Mouse (Mus musculus) left cerebral cortex, postnatal 4 days (tissue): ENCODE data around the gene Dpysl4. TPM values are rescaled to one million over a fixed set of nuclear protein-coding genes. Genes with fewer than 3 reads are reported as not detected.

Source experiments
- DNase-seq: peaks from one replicate; pipeline ENCODE4 v3.0.0-alpha.2; 2022
- intact Hi-C: fragments of 180-260 bp; cut with DNase I; formaldehyde crosslinking; loops from one replicate; pipeline ENCODE4 v1.15.1; 2025
- total RNA-seq, 2 experiments: library from RNA; stranded (reverse); gene quantifications; 2 replicates each; pipeline ENCODE4 v1.2.3; 2021

Dpysl4 gene
- total RNA-seq, 2 experiments from 2014 or later, result 101 to 108 TPM

DNA sequence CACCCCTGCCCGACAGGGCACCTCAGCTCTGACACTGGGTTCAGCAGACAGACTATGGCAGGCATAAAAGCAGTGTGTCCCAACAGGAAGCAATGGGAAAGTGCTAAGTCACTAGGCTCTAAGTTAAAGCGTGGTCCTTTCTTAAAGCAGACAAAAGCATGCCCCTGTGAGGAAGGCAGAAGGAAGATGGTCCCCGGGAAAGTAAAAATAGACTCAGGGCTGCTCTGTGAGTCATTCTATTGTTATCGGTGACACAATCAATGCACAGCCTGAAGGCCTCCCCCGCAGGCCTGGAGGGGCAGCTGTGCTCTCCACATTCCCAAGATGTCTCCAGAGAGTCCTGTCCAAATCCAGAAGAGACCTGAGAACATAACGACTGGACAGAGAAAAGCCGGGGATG lies 60.1 kb downstream of the Dpysl4 start:
- intact Hi-C loops, result no loop called here

DNA sequence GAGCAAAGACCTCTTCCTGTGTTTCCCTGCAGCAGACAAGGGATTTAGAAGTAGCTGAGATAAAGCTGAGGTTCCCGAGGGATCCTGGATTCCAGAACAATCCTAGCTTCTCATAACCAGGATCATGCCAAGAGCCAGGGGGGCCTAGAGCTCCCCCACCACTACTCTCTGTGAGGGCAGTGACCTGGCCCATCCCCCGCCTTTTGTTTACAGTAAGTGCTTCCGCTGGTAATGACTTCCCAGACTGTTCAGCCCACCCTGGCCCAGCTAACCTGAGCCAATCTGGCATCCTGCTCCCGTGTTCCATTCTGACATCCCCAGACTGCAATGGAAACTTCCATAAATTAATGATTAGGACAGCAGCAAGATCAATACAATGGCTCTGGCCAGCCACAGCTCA lies 61.6 kb downstream of the Dpysl4 start:
- DNase-seq, result no peak
- intact Hi-C loops, result no loop called here

More for the DNA sequence above, 60.1 kb downstream of the Dpysl4 start:
- DNase-seq, result no peak

DNA sequence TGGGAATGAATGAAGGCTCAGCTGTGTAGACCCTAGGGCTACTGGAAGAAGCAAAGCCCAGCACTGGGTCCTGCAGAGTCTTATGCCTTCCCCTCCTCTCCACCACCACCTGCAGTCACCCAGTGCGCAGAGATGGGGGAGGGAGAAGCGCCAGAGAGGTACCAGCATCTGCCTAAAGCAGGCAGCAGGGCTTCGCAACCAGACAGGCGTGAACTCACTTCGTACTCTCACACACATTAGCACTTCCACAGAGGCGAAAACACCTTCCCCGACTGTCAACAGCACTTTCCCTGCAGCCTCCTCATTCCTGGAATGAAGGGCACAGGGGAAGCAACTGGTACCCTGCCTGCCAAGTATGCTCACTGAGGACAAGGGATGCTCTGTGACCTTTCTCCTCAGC lies 63.6 kb downstream of the Dpysl4 start:
- intact Hi-C loops, result no loop called here
- no peak for DNase-seq

DNA sequence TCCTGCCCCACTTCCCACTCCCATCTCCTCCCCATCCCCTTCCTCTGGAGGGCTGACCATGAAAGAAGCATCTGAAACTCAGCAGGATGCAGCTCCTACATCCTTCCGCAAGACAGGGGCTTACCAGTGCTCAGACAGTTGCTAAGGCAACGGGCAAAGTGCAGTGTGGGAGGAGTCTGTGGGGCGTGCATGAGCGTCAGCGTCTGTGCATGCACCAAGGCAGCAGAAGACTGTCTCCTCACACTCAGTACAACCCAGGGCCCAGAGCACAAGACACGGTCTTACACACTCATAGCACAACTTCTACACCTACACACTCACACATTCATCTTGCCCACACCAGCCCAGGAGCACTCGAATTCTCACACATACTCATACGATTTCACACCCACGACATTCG lies 65.3 kb downstream of the Dpysl4 start:
- intact Hi-C loops, result no loop called here
- no peak for DNase-seq

Other genes starting within 250 kb of the Dpysl4 start
- 100 to 1,000 TPM; 100 to 103 TPM for gene Ppp2r2d, start 239.9 kb upstream of the Dpysl4 start, total RNA-seq
- gene Mapk1ip1, start 239.7 kb upstream of the Dpysl4 start, total RNA-seq, result 10 to 100 TPM; 30.9 to 31.1 TPM
- 10 to 100 TPM; 57.0 to 58.0 TPM for gene Bnip3, start 176.5 kb upstream of the Dpysl4 start, total RNA-seq
- gene Jakmip3, start 145.3 kb upstream of the Dpysl4 start, total RNA-seq, result 10 to 100 TPM; 42.1 to 42.6 TPM
- gene Lrrc27, start 127.0 kb downstream of the Dpysl4 start, total RNA-seq, result 1 to 10 TPM; 5.4 to 6.5 TPM
- 10 to 100 TPM; 53.9 to 59.5 TPM for gene Stk32c, start 127.3 kb downstream of the Dpysl4 start, total RNA-seq
- 1 to 10 TPM; 6.2 to 6.7 TPM for gene Pwwp2b, start 162.5 kb downstream of the Dpysl4 start, total RNA-seq